Mouse (Mus musculus): Measurements from ENCODE around the gene Kirrel2.

Gene Kirrel2

GRCm38 (mm10) chr7:30417856-30418255, 39.6 kb downstream of the Kirrel2 start:
- DNase-seq (ENCODE audit: low spot score in 2 of 2) = peak; percentile 65 to 69

GRCm38 (mm10) chr7:30413596-30413995, 43.9 kb downstream of the Kirrel2 start, which contains the start of gene Tyrobp:
TSS of gene Tyrobp (plus strand) at chr7:30413760.
- peak; percentile 65 to 78 for DNase-seq (ENCODE audit: low spot score in 2 of 2)

- DNase-seq (ENCODE audit: low spot score in 2 of 2) = peak in 1 of 2 experiments; percentile 69
Measured at GRCm38 (mm10) chr7:30412735-30413147, 44.7 kb downstream of the Kirrel2 start.

GRCm38 (mm10) chr7:30411023-30411422, 46.5 kb downstream of the Kirrel2 start:
- peak; percentile 56 to 78 for DNase-seq (ENCODE audit: low spot score in 2 of 2)

- peak; percentile 61 to 80 for DNase-seq (ENCODE audit: low spot score in 2 of 2)
Measured at GRCm38 (mm10) chr7:30409789-30410188, 47.7 kb downstream of the Kirrel2 start.

- no peak for DNase-seq (ENCODE audit: low spot score in 2 of 2)
Measured at GRCm38 (mm10) chr7:30408639-30409038, 48.9 kb downstream of the Kirrel2 start.

- no peak for DNase-seq (ENCODE audit: low spot score in 2 of 2)
Measured at GRCm38 (mm10) chr7:30402343-30402742, 55.1 kb downstream of the Kirrel2 start.

GRCm38 (mm10) chr7:30399671-30400070, 57.8 kb downstream of the Kirrel2 start:
- no peak for DNase-seq (ENCODE audit: low spot score in 2 of 2)
